Mouse (Mus musculus): ENCODE measurements around the gene Mill2.

DNA sequence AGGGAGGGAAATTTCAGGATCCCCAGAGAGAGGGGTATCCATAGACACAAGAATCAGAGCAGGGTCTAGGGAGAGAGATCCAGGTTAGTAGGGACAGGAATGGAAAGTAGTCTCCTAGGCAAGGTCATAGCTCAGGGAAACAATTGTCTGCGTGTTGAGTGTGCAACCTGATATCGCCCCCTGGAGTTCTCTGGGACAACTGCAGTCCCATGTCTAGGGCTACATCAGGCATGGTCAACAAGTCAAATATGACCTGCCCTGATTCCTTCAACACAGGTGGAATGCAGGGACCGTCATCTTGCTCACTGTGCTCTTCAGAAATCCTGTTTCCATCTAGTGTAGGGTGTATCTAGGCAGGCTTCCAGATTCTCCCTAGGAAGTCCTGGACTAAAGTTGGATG, 40.6 kb upstream of the Mill2 start:
- TF ChIP-seq POLR2A (IDR thresholded peaks at IDR 0.05; ENCODE audit: insufficient read depth, low read length), result no peak
- TF ChIP-seq CTCF (IDR thresholded peaks at IDR 0.05; ENCODE audit: low read depth, low read length), result peak; percentile 70
